In the genomic region with DNA sequence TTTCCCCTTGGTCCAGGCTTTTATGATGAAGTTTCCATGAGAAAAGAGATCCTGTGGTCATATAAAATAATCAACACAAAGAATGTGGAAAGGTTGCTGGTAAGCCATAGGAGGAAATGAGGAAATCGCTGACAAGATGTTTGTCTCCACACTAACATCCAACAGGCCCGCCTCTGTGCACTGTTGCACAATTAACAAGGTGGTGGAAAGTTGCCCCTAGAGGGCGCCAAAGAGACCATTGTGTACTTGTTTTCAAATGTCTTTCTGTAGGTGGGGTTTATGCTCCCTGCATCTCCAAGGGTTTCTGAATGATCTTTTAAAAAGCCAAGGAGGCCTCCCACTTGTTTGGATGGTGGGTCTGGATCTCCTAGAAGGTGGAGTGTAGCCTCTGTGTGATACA, we compare ENCODE assay signal across 8 mouse cellular contexts.
DNase-seq lines count a peak whose midpoint lies in the region; ATAC-seq and TF ChIP-seq lines count a peak whose summit lies in the region.

No protein-coding gene starts in this region.

- no peak overlapping the region for H3K4me2 ChIP-seq in forebrain, embryonic 13.5 days
- no peak overlapping the region for H3K4me2 ChIP-seq in midbrain, embryonic 14.5 days (ENCODE audit: low read length)
- no peak overlapping the region for H3K4me2 ChIP-seq in midbrain, embryonic 15.5 days
- no peak overlapping the region for H3K4me2 ChIP-seq in limb, embryonic 14.5 days (replicated peaks; ENCODE audit: low read depth, low read length, severe bottlenecking)

- no peak overlapping the region for H3K9ac ChIP-seq in forebrain, embryonic 13.5 days
- no peak overlapping the region for H3K9ac ChIP-seq in midbrain, embryonic 14.5 days (replicated peaks; ENCODE audit: low read length)
- no peak overlapping the region for H3K9ac ChIP-seq in midbrain, embryonic 15.5 days
- no peak overlapping the region for H3K9ac ChIP-seq in limb, embryonic 14.5 days (ENCODE audit: low read depth, low read length, severe bottlenecking)

- TF ChIP-seq CTCF in gastrocnemius, adult 2 months (IDR thresholded peaks at IDR 0.05) = peak; percentile 65

- no peak overlapping the region for H3K27ac ChIP-seq in forebrain, embryonic 10.5 days
- no peak overlapping the region for H3K27ac ChIP-seq in forebrain, embryonic 13.5 days
- no peak overlapping the region for H3K27ac ChIP-seq in midbrain, embryonic 14.5 days (replicated peaks; ENCODE audit: low read depth, low read length)
- H3K27ac ChIP-seq in midbrain, embryonic 15.5 days = no peak overlapping the region
- H3K27ac ChIP-seq in gastrocnemius, adult 2 months = no peak overlapping the region
- no peak overlapping the region for H3K27ac ChIP-seq in limb, embryonic 14.5 days (replicated peaks; ENCODE audit: low read depth, low read length)

- WGBS in forebrain, embryonic 10.5 days = 57% methylated on average over 3 of the region's 3 CpGs
- 58% methylated on average over 3 of the region's 3 CpGs for WGBS in forebrain, embryonic 13.5 days
- 58% methylated on average over 3 of the region's 3 CpGs for WGBS in midbrain, embryonic 14.5 days
- 51% methylated on average over 3 of the region's 3 CpGs for WGBS in midbrain, embryonic 15.5 days
- WGBS in limb, embryonic 14.5 days = 48% methylated on average over 3 of the region's 3 CpGs

- no peaks in the 10 kb centered on the region for H3K4me1 ChIP-seq in forebrain, embryonic 10.5 days
- H3K4me1 ChIP-seq in forebrain, embryonic 13.5 days = no peaks in the 10 kb centered on the region
- H3K4me1 ChIP-seq in midbrain, embryonic 14.5 days (ENCODE audit: control insufficient read depth, insufficient read depth, low read length) = no peaks in the 10 kb centered on the region
- no peaks in the 10 kb centered on the region for H3K4me1 ChIP-seq in midbrain, embryonic 15.5 days
- no peaks in the 10 kb centered on the region for H3K4me1 ChIP-seq in limb, embryonic 14.5 days (ENCODE audit: control insufficient read depth, insufficient read depth, low read length)

- intact Hi-C loops in gastrocnemius, adult 2 months (cut with DNase I) = no loop called here

- no peaks in the 10 kb centered on the region for H3K27me3 ChIP-seq in forebrain, embryonic 10.5 days (ENCODE audit: poor library complexity, severe bottlenecking)
- no peaks in the 10 kb centered on the region for H3K27me3 ChIP-seq in forebrain, embryonic 13.5 days
- H3K27me3 ChIP-seq in midbrain, embryonic 14.5 days (ENCODE audit: control insufficient read depth, insufficient read depth, low read length) = no peaks in the 10 kb centered on the region
- H3K27me3 ChIP-seq in midbrain, embryonic 15.5 days (replicated peaks) = no peaks in the 10 kb centered on the region
- no peaks in the 10 kb centered on the region for H3K27me3 ChIP-seq in limb, embryonic 14.5 days (ENCODE audit: control insufficient read depth, insufficient read depth, low read length)

- H3K9me3 ChIP-seq in forebrain, embryonic 10.5 days = no peaks in the 10 kb centered on the region
- H3K9me3 ChIP-seq in forebrain, embryonic 13.5 days (replicated peaks) = no peaks in the 10 kb centered on the region
- no peaks in the 10 kb centered on the region for H3K9me3 ChIP-seq in midbrain, embryonic 14.5 days (ENCODE audit: control insufficient read depth, low read length)
- no peaks in the 10 kb centered on the region for H3K9me3 ChIP-seq in midbrain, embryonic 15.5 days
- no peaks in the 10 kb centered on the region for H3K9me3 ChIP-seq in limb, embryonic 14.5 days (ENCODE audit: control insufficient read depth, low read length)

- H3K4me3 ChIP-seq in forebrain, embryonic 10.5 days = no peak overlapping the region
- H3K4me3 ChIP-seq in forebrain, embryonic 13.5 days = no peak overlapping the region
- H3K4me3 ChIP-seq in midbrain, embryonic 14.5 days (replicated peaks; ENCODE audit: low read depth, low read length) = no peak overlapping the region
- no peak overlapping the region for H3K4me3 ChIP-seq in midbrain, embryonic 15.5 days
- H3K4me3 ChIP-seq in gastrocnemius, adult 2 months = no peak overlapping the region
- no peak overlapping the region for H3K4me3 ChIP-seq in limb, embryonic 14.5 days (replicated peaks; ENCODE audit: low read length)

- H3K36me3 ChIP-seq in forebrain, embryonic 10.5 days (replicated peaks) = no peaks in the 10 kb centered on the region
- no peaks in the 10 kb centered on the region for H3K36me3 ChIP-seq in forebrain, embryonic 13.5 days (ENCODE audit: poor library complexity, severe bottlenecking)
- no peaks in the 10 kb centered on the region for H3K36me3 ChIP-seq in midbrain, embryonic 14.5 days (ENCODE audit: control insufficient read depth, insufficient read depth, low read length)
- H3K36me3 ChIP-seq in midbrain, embryonic 15.5 days (replicated peaks) = no peaks in the 10 kb centered on the region
- no peaks in the 10 kb centered on the region for H3K36me3 ChIP-seq in limb, embryonic 14.5 days (ENCODE audit: control insufficient read depth, insufficient read depth, low read length)

- TF ChIP-seq POLR2A in limb, embryonic 14.5 days (IDR thresholded peaks at IDR 0.05; ENCODE audit: borderline replicate concordance, extremely low read depth, insufficient read depth, insufficient read length) = no peak

- peak; percentile 18 for DNase-seq in forebrain, embryonic 10.5 days (ENCODE audit: extremely low spot score, low spot score)
- DNase-seq in midbrain, embryonic 14.5 days = peak; percentile 51
- peak; percentile 69 to 76 for DNase-seq in adrenal gland, postnatal 36 days
- DNase-seq in gastrocnemius, adult 2 months = peak; percentile 59
- peak; percentile 45 for DNase-seq in limb, embryonic 14.5 days (ENCODE audit: low spot score)
- DNase-seq in spleen, postnatal 10 days (ENCODE audit: low spot score in 2 of 2) = peak; percentile 16 to 63

- no peak for ATAC-seq in forebrain, embryonic 13.5 days
- no peak for ATAC-seq in midbrain, embryonic 14.5 days (ENCODE audit: low FRiP score, low TSS enrichment)
- ATAC-seq in midbrain, embryonic 15.5 days (replicated peaks) = no peak
- no peak for ATAC-seq in limb, embryonic 14.5 days (ENCODE audit: low FRiP score, low read depth)

Comparison
In these comparisons a context has a peak if more than half of its experiments do, and no peak if none do; other contexts are left out.
1. DNase-seq: peak in every context shown above with its lines; median percentile 72 in adrenal gland, postnatal 36 days; 59 in gastrocnemius, adult 2 months; 51 in midbrain, embryonic 14.5 days; 45 in limb, embryonic 14.5 days; 40 in spleen, postnatal 10 days; 18 in forebrain, embryonic 10.5 days.